Mouse (Mus musculus) hindbrain, embryonic 13.5 days (tissue): ENCODE data around the gene Msl1. TPM values are rescaled to one million over a fixed set of nuclear protein-coding genes. Genes with fewer than 3 reads are reported as not detected.

ENCODE experiments used
- ATAC-seq: fragments of 200-750 bp; cut with Nextera tagmentation; 2 replicates; pipeline ENCODE4 v1.8.0; 2017; ENCODE audit warnings: moderate TSS enrichment; ENCODE audit not compliant: low FRiP score
- H3K27ac ChIP-seq: fragments of 300-500 bp; sonication (generic); 2 replicates; pipeline ENCODE4 v1.5.1; 2015; ENCODE audit warnings: inconsistent platforms, mild to moderate bottlenecking, moderate library complexity
- H3K27me3 ChIP-seq: fragments of 300-500 bp; sonication (generic); 2 replicates; pipeline ENCODE4 v1.6.1; 2015; ENCODE audit warnings: mild to moderate bottlenecking, inconsistent platforms
- H3K36me3 ChIP-seq: fragments of 300-500 bp; sonication (generic); 2 replicates; pipeline ENCODE4 v1.6.1; 2015; ENCODE audit warnings: mild to moderate bottlenecking, inconsistent platforms
- H3K4me1 ChIP-seq: fragments of 300-500 bp; sonication (generic); replicated peaks from 2 replicates; pipeline ENCODE4 v1.6.1; 2015; ENCODE audit warnings: inconsistent platforms
- H3K4me2 ChIP-seq: fragments of 300-500 bp; sonication (generic); 2 replicates; pipeline ENCODE4 v1.6.1; 2015; ENCODE audit warnings: inconsistent platforms, mild to moderate bottlenecking, moderate library complexity
- H3K4me3 ChIP-seq: fragments of 300-500 bp; sonication (generic); 2 replicates; pipeline ENCODE4 v1.5.1; 2015; ENCODE audit warnings: mild to moderate bottlenecking, inconsistent platforms
- H3K9ac ChIP-seq: fragments of 300-500 bp; sonication (generic); 2 replicates; pipeline ENCODE4 v1.6.1; 2015; ENCODE audit warnings: mild to moderate bottlenecking, inconsistent platforms
- H3K9me3 ChIP-seq: fragments of 300-500 bp; sonication (generic); 2 replicates; pipeline ENCODE4 v1.6.1; 2016; ENCODE audit warnings: inconsistent platforms
- WGBS: fragments of 180-500 bp; shearing (Covaris S2); methylation state at CpG from one replicate; pipeline ENCODE4 v1.1.7; 2015; 5-methylcytosine and 5-hydroxymethylcytosine counted together
- polyA plus RNA-seq: library from polyadenylated mRNA; unstranded; fragments of >200 nt; fragmentation: Nextera tagmentation; extraction: Ambion mirVana; gene quantifications from 2 replicates; pipeline ENCODE4 v1.2.1, GENCODE M21; 2015

The Msl1 gene
- polyA plus RNA-seq, 1 experiment from 2014 or later, result 33.0 TPM

DNA sequence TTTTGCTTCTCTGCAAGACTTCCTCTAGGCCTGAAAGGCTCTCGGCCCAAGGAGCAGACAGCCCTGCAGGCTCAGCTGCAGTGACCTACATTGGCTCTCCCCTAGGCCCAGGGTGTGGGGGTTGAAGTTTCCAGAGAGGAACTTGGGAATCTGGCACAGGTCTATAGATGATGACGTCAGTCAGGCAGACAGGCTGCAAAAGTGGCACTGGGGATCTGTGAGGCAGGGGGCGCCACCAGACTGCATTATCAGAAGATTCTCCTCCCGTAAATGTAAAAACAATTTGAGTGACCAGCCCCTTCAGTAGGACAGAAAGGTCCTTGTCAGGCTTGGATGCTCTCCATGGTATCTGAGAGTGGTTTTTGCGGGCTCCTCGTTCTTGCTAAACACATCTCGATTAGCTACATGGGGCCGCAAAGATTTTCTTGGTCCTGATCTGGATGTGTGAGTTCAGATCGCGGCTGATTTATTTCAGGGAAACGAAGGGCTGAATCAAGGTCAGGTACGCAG is 9.5 kb upstream of the Msl1 start:
- H3K27ac ChIP-seq, result peak overlapping the region; percentile 83
- no peaks in the 10 kb centered on the region for H3K27me3 ChIP-seq
- peaks cover 70% of the 10 kb centered on the region for H3K4me1 ChIP-seq
- H3K9me3 ChIP-seq, result no peaks in the 10 kb centered on the region
- WGBS, result 13% methylated on average over 12 of the region's 12 CpGs
- H3K9ac ChIP-seq, result peak overlapping the region; percentile 60
- H3K36me3 ChIP-seq, result no peaks in the 10 kb centered on the region
- H3K4me2 ChIP-seq, result peak overlapping the region; percentile 34
- no peak for ATAC-seq
- H3K4me3 ChIP-seq, result peak overlapping the region; percentile 8; the same call in 1 of the 2 replicates

GRCm38 (mm10) chr11:98786359-98787214 is 8.7 kb upstream of the Msl1 start:
- Histone ChIP-seq H3K4me3 (peak overlapping the region; percentile 8; the same call in 1 of the 2 replicates), H3K9me3 (no peaks in the 10 kb centered on the region), H3K9ac (peak overlapping the region; percentile 60), H3K27ac (peak overlapping the region; percentile 83), H3K27me3 (no peaks in the 10 kb centered on the region), H3K4me1 (peaks cover 69% of the 10 kb centered on the region), H3K4me2 (peak overlapping the region; percentile 34), H3K36me3 (no peaks in the 10 kb centered on the region)
- 3% methylated on average over 15 of the region's 15 CpGs for WGBS
- peak; percentile 66 for ATAC-seq

GRCm38 (mm10) chr11:98787229-98787628 is 8.1 kb upstream of the Msl1 start:
- H3K4me2 ChIP-seq, result no peak overlapping the region
- ATAC-seq, result no peak
- H3K9me3 ChIP-seq, result no peaks in the 10 kb centered on the region
- H3K4me3 ChIP-seq, result no peak overlapping the region
- H3K4me1 ChIP-seq, result peaks cover 65% of the 10 kb centered on the region
- no peaks in the 10 kb centered on the region for H3K27me3 ChIP-seq
- H3K27ac ChIP-seq, result peak overlapping the region; percentile 35; the same call in 1 of the 2 replicates
- no peaks in the 10 kb centered on the region for H3K36me3 ChIP-seq
- no peak overlapping the region for H3K9ac ChIP-seq
- 40% methylated on average over 7 of the region's 7 CpGs for WGBS

DNA sequence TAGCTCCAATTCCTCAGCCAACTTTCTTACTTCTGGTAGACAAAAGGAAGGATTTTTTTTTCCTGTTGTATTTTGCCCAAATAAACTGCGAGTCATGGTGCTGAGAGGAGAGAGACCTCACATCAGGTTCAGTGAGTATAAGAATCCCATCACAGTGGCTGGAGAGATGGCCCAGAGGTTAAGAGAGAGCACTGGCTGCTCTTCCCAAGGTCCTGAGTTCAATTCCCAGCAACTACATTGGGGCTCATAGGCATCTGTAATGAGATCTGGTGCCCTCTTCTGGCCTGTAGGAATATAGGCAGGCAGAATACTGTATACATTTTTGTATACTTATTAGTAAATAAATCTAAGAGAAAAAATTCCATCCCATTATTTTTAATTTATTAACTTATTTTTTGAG is 7.6 kb upstream of the Msl1 start:
- H3K4me3 ChIP-seq, result no peak overlapping the region
- H3K9ac ChIP-seq, result no peak overlapping the region
- H3K9me3 ChIP-seq, result no peaks in the 10 kb centered on the region
- peaks cover 63% of the 10 kb centered on the region for H3K4me1 ChIP-seq
- no peaks in the 10 kb centered on the region for H3K36me3 ChIP-seq
- H3K4me2 ChIP-seq, result no peak overlapping the region
- peak overlapping the region; percentile 35; the same call in 1 of the 2 replicates for H3K27ac ChIP-seq
- no peak for ATAC-seq
- H3K27me3 ChIP-seq, result no peaks in the 10 kb centered on the region
- WGBS, result 93% methylated on average over 1 of the region's 1 CpGs

DNA sequence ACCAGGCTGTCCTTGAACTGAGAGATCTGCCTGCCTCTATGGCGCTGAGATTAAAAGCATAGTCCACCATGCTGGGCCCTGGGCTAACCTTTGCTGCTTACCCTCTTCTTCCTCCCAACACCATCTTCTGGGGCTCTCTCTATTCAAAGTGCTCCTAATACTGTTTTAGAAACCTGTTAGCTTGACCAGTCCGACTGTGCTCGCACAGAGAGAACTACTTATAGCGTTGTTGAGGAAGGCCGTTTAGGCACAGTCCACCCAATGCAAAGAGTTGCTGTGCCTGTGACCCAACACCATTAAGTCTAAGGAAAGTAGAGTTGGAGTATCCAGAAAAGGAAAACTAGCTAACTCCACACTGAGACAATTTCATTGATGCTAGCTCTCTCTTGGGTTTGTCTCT is 7.2 kb upstream of the Msl1 start:
- Histone ChIP-seq H3K36me3 (no peaks in the 10 kb centered on the region), H3K27ac (peak overlapping the region; percentile 75; the same call in 1 of the 2 replicates), H3K9ac (no peak overlapping the region), H3K4me1 (peaks cover 63% of the 10 kb centered on the region), H3K27me3 (no peaks in the 10 kb centered on the region), H3K4me3 (0 out of 2 replicates have a peak overlapping the region, but pooled peaks have one; percentile 43), H3K9me3 (no peaks in the 10 kb centered on the region), H3K4me2 (peak overlapping the region; percentile 89)
- ATAC-seq, result no peak
- WGBS, result 94% methylated on average over 5 of the region's 5 CpGs

DNA sequence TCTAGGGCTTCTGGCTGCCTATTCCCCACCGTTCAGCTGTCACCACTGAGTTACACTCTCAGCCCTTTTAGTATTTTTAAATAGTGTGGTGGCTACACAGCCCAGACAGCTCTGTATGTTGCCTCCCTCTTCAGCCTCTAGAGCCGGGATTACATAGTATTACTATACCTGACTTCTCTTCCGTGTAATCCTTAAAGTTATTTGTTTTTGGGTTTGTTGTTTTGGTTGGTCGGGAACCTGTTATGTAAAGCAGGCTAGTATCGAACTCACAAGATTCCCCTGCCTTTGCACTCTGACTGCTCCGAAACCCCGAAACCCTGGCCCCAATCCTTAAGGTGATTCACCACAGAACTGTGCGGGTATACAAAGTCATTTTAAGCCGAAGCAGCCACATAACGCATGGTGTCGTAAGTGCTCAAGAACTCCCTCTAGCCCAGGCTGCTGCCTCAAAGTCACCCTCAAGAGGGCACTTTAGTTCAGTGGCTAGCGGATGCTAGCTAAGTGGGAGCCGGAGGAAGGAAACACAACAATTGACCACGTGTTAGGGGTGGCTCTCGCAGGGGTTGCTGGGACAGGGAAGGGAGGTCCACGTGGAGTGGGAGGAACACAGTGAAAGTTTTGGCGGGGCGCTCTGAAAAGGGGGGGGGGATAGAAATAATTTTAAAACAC is 6.6 kb upstream of the Msl1 start:
- Histone ChIP-seq H3K27me3 (no peaks in the 10 kb centered on the region), H3K4me1 (peaks cover 63% of the 10 kb centered on the region), H3K4me3 (peak overlapping the region; percentile 43), H3K9ac (peak overlapping the region; percentile 66), H3K36me3 (no peaks in the 10 kb centered on the region), H3K4me2 (peak overlapping the region; percentile 89), H3K27ac (peak overlapping the region; percentile 75), H3K9me3 (no peaks in the 10 kb centered on the region)
- 16% methylated on average over 15 of the region's 18 CpGs for WGBS
- ATAC-seq, result peak; percentile 79

DNA sequence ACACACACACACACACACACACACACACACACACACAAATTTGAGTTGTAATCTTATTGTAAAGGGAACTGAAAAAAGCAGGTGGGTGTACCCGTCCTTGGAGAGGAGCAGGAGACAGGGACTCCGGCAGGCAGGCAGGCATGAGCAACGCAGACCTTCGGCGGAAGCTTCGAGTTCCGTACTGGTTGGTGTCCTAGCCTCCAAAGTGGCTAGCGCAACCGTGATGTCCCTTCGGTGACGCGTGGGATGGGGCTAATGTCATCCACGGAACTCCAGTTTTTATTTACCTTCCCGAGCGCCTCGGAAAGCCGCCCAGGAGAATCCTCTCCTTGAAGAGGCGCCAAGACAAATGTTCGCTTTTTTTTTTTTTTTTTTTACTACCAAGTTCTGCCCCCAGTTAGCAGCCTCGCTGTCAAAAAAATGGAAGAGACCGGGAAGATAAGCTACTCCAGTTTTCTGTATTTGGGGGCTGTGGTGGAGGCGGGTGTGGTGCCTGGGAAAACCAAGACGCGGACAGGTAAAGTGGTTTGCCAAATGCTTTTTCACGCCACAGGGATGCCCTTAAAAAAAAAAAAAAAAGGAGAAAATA is 6.0 kb upstream of the Msl1 start:
- H3K27me3 ChIP-seq, result no peaks in the 10 kb centered on the region
- H3K4me1 ChIP-seq, result peaks cover 63% of the 10 kb centered on the region
- peak overlapping the region; percentile 48; the same call in 1 of the 2 replicates for H3K27ac ChIP-seq
- peak overlapping the region; percentile 66 for H3K9ac ChIP-seq
- peak overlapping the region; percentile 43 for H3K4me3 ChIP-seq
- peak overlapping the region; percentile 89 for H3K4me2 ChIP-seq
- no peaks in the 10 kb centered on the region for H3K9me3 ChIP-seq
- H3K36me3 ChIP-seq, result no peaks in the 10 kb centered on the region
- 2% methylated on average over 25 of the region's 25 CpGs for WGBS
- ATAC-seq, result peak; percentile 16; the same call in 1 of the 2 replicates

DNA sequence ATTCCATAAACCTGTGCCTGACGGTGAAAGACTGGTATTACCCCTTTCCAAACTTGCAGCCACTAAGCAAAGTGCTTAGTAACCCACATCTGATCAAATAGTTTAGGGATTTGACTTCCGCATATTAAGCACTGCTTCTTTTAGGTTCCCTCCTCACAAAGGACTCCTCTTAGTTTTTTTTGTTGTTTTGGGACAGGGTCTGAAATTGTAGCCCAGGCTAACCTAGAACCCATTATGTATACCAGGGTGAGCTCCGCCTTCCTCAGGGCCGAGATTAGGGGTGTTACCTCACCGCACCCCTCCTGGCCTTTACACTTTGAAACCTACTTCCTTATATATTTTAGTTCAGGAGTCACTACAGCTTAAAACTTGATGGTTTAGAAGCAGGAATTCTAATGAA is 5.5 kb upstream of the Msl1 start:
- Histone ChIP-seq H3K4me3 (peak overlapping the region; percentile 43), H3K4me1 (peaks cover 63% of the 10 kb centered on the region), H3K27me3 (no peaks in the 10 kb centered on the region), H3K9ac (peak overlapping the region; percentile 66), H3K36me3 (no peaks in the 10 kb centered on the region), H3K27ac (no peak overlapping the region), H3K4me2 (peak overlapping the region; percentile 89), H3K9me3 (no peaks in the 10 kb centered on the region)
- no peak for ATAC-seq
- WGBS, result 48% methylated on average over 5 of the region's 5 CpGs

GRCm38 (mm10) chr11:98790631-98791205 is 4.6 kb upstream of the Msl1 start:
- no peak overlapping the region for H3K4me2 ChIP-seq
- no peaks in the 10 kb centered on the region for H3K36me3 ChIP-seq
- H3K4me1 ChIP-seq, result peaks cover 56% of the 10 kb centered on the region
- H3K4me3 ChIP-seq, result no peak overlapping the region
- 85% methylated on average over 5 of the region's 5 CpGs for WGBS
- H3K27ac ChIP-seq, result no peak overlapping the region
- no peak for ATAC-seq
- no peaks in the 10 kb centered on the region for H3K9me3 ChIP-seq
- H3K9ac ChIP-seq, result no peak overlapping the region
- H3K27me3 ChIP-seq, result no peaks in the 10 kb centered on the region

DNA sequence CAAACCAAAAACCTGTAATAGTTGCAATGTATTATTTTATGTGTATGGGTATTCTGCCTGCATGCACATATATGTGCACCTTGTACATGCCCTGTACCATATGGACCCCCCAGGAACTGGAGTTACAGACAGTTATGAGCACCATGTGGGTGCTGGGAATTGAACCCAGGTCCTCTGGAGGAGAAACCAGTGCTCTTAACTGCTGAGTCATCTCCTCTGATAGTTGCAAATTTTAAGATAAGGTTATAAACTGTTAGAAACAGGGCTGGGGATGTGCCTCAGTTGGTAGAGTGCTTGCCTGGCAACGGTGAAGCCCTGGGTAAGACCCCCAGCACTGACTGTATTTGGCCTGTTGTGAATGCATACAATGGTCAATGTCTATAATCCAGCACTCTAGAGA is 3.9 kb upstream of the Msl1 start:
- no peaks in the 10 kb centered on the region for H3K27me3 ChIP-seq
- H3K9me3 ChIP-seq, result no peaks in the 10 kb centered on the region
- 69% methylated on average over 1 of the region's 1 CpGs for WGBS
- H3K9ac ChIP-seq, result no peak overlapping the region
- no peak overlapping the region for H3K4me2 ChIP-seq
- H3K4me1 ChIP-seq, result peaks cover 49% of the 10 kb centered on the region
- H3K27ac ChIP-seq, result no peak overlapping the region
- H3K36me3 ChIP-seq, result no peaks in the 10 kb centered on the region
- no peak for ATAC-seq
- H3K4me3 ChIP-seq, result no peak overlapping the region

- Histone ChIP-seq H3K27me3 (no peaks in the 10 kb centered on the region), H3K36me3 (no peaks in the 10 kb centered on the region), H3K9me3 (no peaks in the 10 kb centered on the region), H3K4me3 (no peak overlapping the region), H3K9ac (no peak overlapping the region; the same call in 1 of the 2 replicates), H3K4me1 (peaks cover 43% of the 10 kb centered on the region), H3K27ac (no peak overlapping the region), H3K4me2 (no peak overlapping the region)
- 10% methylated on average over 4 of the region's 4 CpGs for WGBS
- ATAC-seq, result no peak
These were observed 3.2 kb upstream of the Msl1 start for GRCm38 (mm10) chr11:98792081-98792480.
